ENCODE assay signal across 7 mouse cellular contexts in genomic region chr1:36072588-36073556, GRCm38 (mm10). TPM values are rescaled to one million over a fixed set of nuclear protein-coding genes. Genes with fewer than 3 reads are reported as not detected.
DNase-seq lines count a peak whose midpoint lies in the region; ATAC-seq and TF ChIP-seq lines count a peak whose summit lies in the region.

No protein-coding gene starts in this region.

- no peak for TF ChIP-seq POLR2A in lung, adult 2 months (IDR thresholded peaks at IDR 0.05; ENCODE audit: borderline replicate concordance, extremely low read depth, low read depth, low read length)

- ATAC-seq in lung, embryonic 15.5 days (ENCODE audit: borderline replicate concordance, extremely low read depth, low FRiP score, low TSS enrichment), result no peak
- ATAC-seq in embryonic facial prominence, embryonic 13.5 days (ENCODE audit: insufficient number of reproducible peaks, insufficient read depth, low FRiP score, low TSS enrichment, low read depth), result no peak
- no peak for ATAC-seq in kidney, embryonic 15.5 days (replicated peaks; ENCODE audit: low FRiP score)

- no peaks in the 10 kb centered on the region for H3K36me3 ChIP-seq in lung, embryonic 15.5 days
- H3K36me3 ChIP-seq in embryonic facial prominence, embryonic 13.5 days, result peaks cover 32% of the 10 kb centered on the region
- peaks cover 10% of the 10 kb centered on the region; the same call in 1 of the 2 replicates for H3K36me3 ChIP-seq in kidney, embryonic 15.5 days
- peaks cover 1% of the 10 kb centered on the region; the same call in 1 of the 2 replicates for H3K36me3 ChIP-seq in splenic B cell, adult 2 months (ENCODE audit: control insufficient read depth, insufficient read depth, low read length, poor library complexity, severe bottlenecking)

- no peak for TF ChIP-seq CTCF in lung, adult 2 months (IDR thresholded peaks at IDR 0.05; ENCODE audit: insufficient read depth, low read length)

- WGBS in lung, embryonic 15.5 days, result 57% methylated on average over 11 of the region's 11 CpGs
- WGBS in lung, adult 2 months, result 59% methylated on average over 11 of the region's 11 CpGs
- WGBS in embryonic facial prominence, embryonic 13.5 days, result 52% methylated on average over 11 of the region's 11 CpGs
- WGBS in kidney, embryonic 15.5 days, result 57% methylated on average over 11 of the region's 11 CpGs

- H3K9me3 ChIP-seq in lung, embryonic 15.5 days, result no peaks in the 10 kb centered on the region
- no peaks in the 10 kb centered on the region for H3K9me3 ChIP-seq in embryonic facial prominence, embryonic 13.5 days
- H3K9me3 ChIP-seq in kidney, embryonic 15.5 days (replicated peaks), result no peaks in the 10 kb centered on the region

- H3K4me3 ChIP-seq in lung, embryonic 15.5 days, result no peak overlapping the region
- no peak overlapping the region for H3K4me3 ChIP-seq in lung, adult 2 months (replicated peaks; ENCODE audit: extremely low read depth, low read depth, low read length)
- peak overlapping the region; percentile 3; the same call in 1 of the 2 replicates for H3K4me3 ChIP-seq in embryonic facial prominence, embryonic 13.5 days
- peak overlapping the region; percentile 24 for H3K4me3 ChIP-seq in kidney, embryonic 15.5 days (replicated peaks)

- peak overlapping the region; percentile 96; the same call in 1 of the 2 replicates for H3K4me2 ChIP-seq in lung, embryonic 15.5 days
- H3K4me2 ChIP-seq in embryonic facial prominence, embryonic 13.5 days, result peak overlapping the region; percentile 41
- peak overlapping the region; percentile 89 for H3K4me2 ChIP-seq in kidney, embryonic 15.5 days

- DNase-seq in lung, adult 2 months, result no peak
- DNase-seq in splenic B cell, adult 2 months (ENCODE audit: low read depth, low spot score), result peak; percentile 22
- DNase-seq in embryo, embryonic 10.5 days (ENCODE audit: low spot score), result no peak
- no peak for DNase-seq in spleen, postnatal 36 days (ENCODE audit: low spot score in 2 of 2)

- H3K9ac ChIP-seq in lung, embryonic 15.5 days, result no peak overlapping the region
- no peak overlapping the region for H3K9ac ChIP-seq in embryonic facial prominence, embryonic 13.5 days
- 0 out of 2 replicates have a peak overlapping the region, but pooled peaks have one; percentile 24 for H3K9ac ChIP-seq in kidney, embryonic 15.5 days

- no peak overlapping the region for H3K27ac ChIP-seq in lung, embryonic 15.5 days
- no peak overlapping the region for H3K27ac ChIP-seq in embryonic facial prominence, embryonic 13.5 days
- peak overlapping the region; percentile 77; the same call in 1 of the 2 replicates for H3K27ac ChIP-seq in kidney, embryonic 15.5 days

- no peaks in the 10 kb centered on the region for H3K27me3 ChIP-seq in lung, embryonic 15.5 days
- 0 out of 2 replicates have a peak, but pooled peaks cover 5% of the 10 kb centered on the region for H3K27me3 ChIP-seq in embryonic facial prominence, embryonic 13.5 days
- H3K27me3 ChIP-seq in kidney, embryonic 15.5 days, result no peaks in the 10 kb centered on the region
- H3K27me3 ChIP-seq in splenic B cell, adult 2 months (ENCODE audit: control insufficient read depth, insufficient read depth, low read length, poor library complexity, severe bottlenecking), result no peaks in the 10 kb centered on the region

- peaks cover 58% of the 10 kb centered on the region for H3K4me1 ChIP-seq in lung, embryonic 15.5 days
- H3K4me1 ChIP-seq in lung, adult 2 months (ENCODE audit: control insufficient read depth, insufficient read depth, low read length), result peaks cover 21% of the 10 kb centered on the region
- H3K4me1 ChIP-seq in embryonic facial prominence, embryonic 13.5 days, result peaks cover 62% of the 10 kb centered on the region
- H3K4me1 ChIP-seq in kidney, embryonic 15.5 days, result peaks cover 92% of the 10 kb centered on the region

RNA-seq across cellular contexts. Expression of gene Hs6st1, which starts 4.7 kb away (rescaled TPM):
- 11.7 and 12.7 TPM in 2 replicates for polyA plus RNA-seq in lung, embryonic 15.5 days (2015; fragmentation: Nextera tagmentation; extraction: Ambion mirVana)
- 33.8 and 35.0 TPM in 2 replicates for polyA plus RNA-seq in lung, adult 2 months (2012; rRNA removed)
- polyA plus RNA-seq in embryonic facial prominence, embryonic 13.5 days (2015; fragmentation: Nextera tagmentation; extraction: Ambion mirVana), result 5.4 and 6.1 TPM in 2 replicates
- 7.2 and 7.5 TPM in 2 replicates for polyA plus RNA-seq in kidney, embryonic 15.5 days (2015; fragmentation: Nextera tagmentation; extraction: Ambion mirVana)

Comparison
In these comparisons a context has a peak if more than half of its experiments do, and no peak if none do; other contexts are left out.
1. H3K4me2 ChIP-seq: peak in every context shown above with its lines; median percentile 96 in lung, embryonic 15.5 days; 89 in kidney, embryonic 15.5 days; 41 in embryonic facial prominence, embryonic 13.5 days.
2. H3K4me3 ChIP-seq: peak in embryonic facial prominence, embryonic 13.5 days (single experiment) and kidney, embryonic 15.5 days (single experiment); none in lung, embryonic 15.5 days (single experiment) and lung, adult 2 months (single experiment).